Comparison of ENCODE assay signal across 9 mouse cellular contexts in genomic region chr11:33917574-33917973, GRCm38 (mm10). TPM values are rescaled to one million over a fixed set of nuclear protein-coding genes. Genes with fewer than 3 reads are reported as not detected.
DNase-seq lines count a peak whose midpoint lies in the region; ATAC-seq and TF ChIP-seq lines count a peak whose summit lies in the region.
"Had no signal": no experiment of that assay in that cellular context is flagged by ENCODE, and none has a peak within 500 bp of the region (broad histone marks: within the 10 kb centered on the region; RNA-seq: fewer than 3 reads in every experiment).

No protein-coding gene starts in this region.

- WGBS in kidney, adult 2 months, result 22% methylated on average over 6 of the region's 6 CpGs
- 23% methylated on average over 6 of the region's 6 CpGs for WGBS in kidney, embryonic 16.5 days
- WGBS in forebrain, embryonic 16.5 days, result 27% methylated on average over 6 of the region's 6 CpGs
- WGBS in hindbrain, embryonic 15.5 days, result 27% methylated on average over 6 of the region's 6 CpGs
- WGBS in midbrain, embryonic 14.5 days, result 26% methylated on average over 6 of the region's 6 CpGs
- WGBS in spleen, adult 2 months, result 37% methylated on average over 6 of the region's 6 CpGs

- H3K9ac ChIP-seq in kidney, embryonic 16.5 days (replicated peaks; ENCODE audit: low read length), result no peak overlapping the region
- H3K9ac ChIP-seq in forebrain, embryonic 16.5 days (replicated peaks; ENCODE audit: low read depth, low read length), result no peak overlapping the region
- no peak overlapping the region for H3K9ac ChIP-seq in hindbrain, embryonic 15.5 days
- no peak overlapping the region for H3K9ac ChIP-seq in midbrain, embryonic 14.5 days (replicated peaks; ENCODE audit: low read length)
- H3K9ac ChIP-seq: lung, embryonic 15.5 days had no signal

- ATAC-seq in kidney, embryonic 16.5 days (ENCODE audit: low FRiP score, low TSS enrichment), result no peak
- ATAC-seq in forebrain, embryonic 16.5 days, result peak; percentile 85
- peak; percentile 73; the same call in 1 of the 2 replicates for ATAC-seq in hindbrain, embryonic 15.5 days (ENCODE audit: low FRiP score, low read depth)
- peak; percentile 72; the same call in 1 of the 2 replicates for ATAC-seq in midbrain, embryonic 14.5 days (ENCODE audit: low FRiP score, low TSS enrichment)

- H3K27ac ChIP-seq in kidney, adult 2 months (ENCODE audit: insufficient read depth, low read depth, low read length), result no peak overlapping the region
- H3K27ac ChIP-seq in kidney, embryonic 16.5 days (ENCODE audit: low read length), result no peak overlapping the region
- H3K27ac ChIP-seq in forebrain, embryonic 16.5 days (ENCODE audit: low read length), result no peak overlapping the region
- H3K27ac ChIP-seq in hindbrain, embryonic 15.5 days (replicated peaks), result no peak overlapping the region
- H3K27ac ChIP-seq in midbrain, embryonic 14.5 days (replicated peaks; ENCODE audit: low read depth, low read length), result no peak overlapping the region
- H3K27ac ChIP-seq in spleen, adult 2 months (ENCODE audit: insufficient read depth, low read length), result no peak overlapping the region
- H3K27ac ChIP-seq: lung, embryonic 15.5 days had no signal

- H3K36me3 ChIP-seq in kidney, adult 2 months (ENCODE audit: control insufficient read depth, insufficient read depth, low read length), result no peaks in the 10 kb centered on the region
- no peaks in the 10 kb centered on the region for H3K36me3 ChIP-seq in kidney, embryonic 16.5 days (ENCODE audit: insufficient read depth, low read length)
- H3K36me3 ChIP-seq in forebrain, embryonic 16.5 days (ENCODE audit: control insufficient read depth, insufficient read depth), result no peaks in the 10 kb centered on the region
- H3K36me3 ChIP-seq in hindbrain, embryonic 15.5 days, result no peaks in the 10 kb centered on the region
- H3K36me3 ChIP-seq in midbrain, embryonic 14.5 days (ENCODE audit: control insufficient read depth, insufficient read depth, low read length), result no peaks in the 10 kb centered on the region
- H3K36me3 ChIP-seq in spleen, adult 2 months (ENCODE audit: control insufficient read depth, insufficient read depth, low read length), result no peaks in the 10 kb centered on the region
- H3K36me3 ChIP-seq: lung, embryonic 15.5 days had no signal

- intact Hi-C loops in left cerebral cortex, postnatal 36 days (cut with DNase I), result loop anchor here (1.0 to 10.0 kb wide), 4 partner anchors 75 to 743 kb away; no protein-coding TSS in a partner anchor

- no peaks in the 10 kb centered on the region for H3K9me3 ChIP-seq in kidney, embryonic 16.5 days (ENCODE audit: low read length)
- H3K9me3 ChIP-seq in forebrain, embryonic 16.5 days (ENCODE audit: control insufficient read depth, low read length), result no peaks in the 10 kb centered on the region
- no peaks in the 10 kb centered on the region for H3K9me3 ChIP-seq in hindbrain, embryonic 15.5 days
- no peaks in the 10 kb centered on the region for H3K9me3 ChIP-seq in midbrain, embryonic 14.5 days (ENCODE audit: control insufficient read depth, low read length)
- H3K9me3 ChIP-seq: lung, embryonic 15.5 days had no signal

- TF ChIP-seq CTCF in kidney, adult 2 months (conservative IDR thresholded peaks at IDR 0.05; ENCODE audit: insufficient read depth, insufficient read length, low read depth, low read length), result peak; percentile 90
- peak; percentile 90; the same call in 1 of the 2 replicates for TF ChIP-seq CTCF in spleen, adult 2 months (IDR thresholded peaks at IDR 0.05; ENCODE audit: extremely low read depth, insufficient read depth, insufficient read length, insufficient replicate concordance)

- DNase-seq in kidney, adult 2 months, result peak; percentile 55
- DNase-seq in cerebellum, adult 11 months, result peak; percentile 53
- peak; percentile 49 to 63 for DNase-seq in left cerebral cortex, postnatal 36 days (ENCODE audit: low spot score in 2 of 2)
- peak; percentile 90 for DNase-seq in midbrain, embryonic 14.5 days
- DNase-seq in spleen, adult 2 months (ENCODE audit: low read depth in 1 of 2, low spot score in 2 of 2), result peak in 1 of 2 experiments; percentile 24

- H3K4me1 ChIP-seq in kidney, adult 2 months (ENCODE audit: control insufficient read depth, insufficient read depth, low read length), result no peaks in the 10 kb centered on the region
- peaks cover 6% of the 10 kb centered on the region; the same call in 1 of the 2 replicates for H3K4me1 ChIP-seq in kidney, embryonic 16.5 days (ENCODE audit: insufficient read depth, low read length)
- H3K4me1 ChIP-seq in forebrain, embryonic 16.5 days (replicated peaks; ENCODE audit: control insufficient read depth, insufficient read depth, low read length), result peaks cover under 1% of the 10 kb centered on the region; the same call in 1 of the 2 replicates
- peaks cover 10% of the 10 kb centered on the region for H3K4me1 ChIP-seq in hindbrain, embryonic 15.5 days (replicated peaks)
- H3K4me1 ChIP-seq in midbrain, embryonic 14.5 days (ENCODE audit: control insufficient read depth, insufficient read depth, low read length), result no peaks in the 10 kb centered on the region
- no peaks in the 10 kb centered on the region for H3K4me1 ChIP-seq in spleen, adult 2 months (ENCODE audit: control insufficient read depth, insufficient read depth, insufficient read length)
- H3K4me1 ChIP-seq: lung, embryonic 15.5 days had no signal

- H3K4me2 ChIP-seq in kidney, embryonic 16.5 days (replicated peaks; ENCODE audit: low read depth, low read length), result no peak overlapping the region
- H3K4me2 ChIP-seq in forebrain, embryonic 16.5 days (ENCODE audit: low read length), result no peak overlapping the region
- no peak overlapping the region for H3K4me2 ChIP-seq in hindbrain, embryonic 15.5 days
- H3K4me2 ChIP-seq in midbrain, embryonic 14.5 days (ENCODE audit: low read length), result no peak overlapping the region
- H3K4me2 ChIP-seq: lung, embryonic 15.5 days had no signal

- H3K27me3 ChIP-seq in kidney, adult 2 months (replicated peaks; ENCODE audit: control insufficient read depth, insufficient read depth, low read length), result no peaks in the 10 kb centered on the region
- no peaks in the 10 kb centered on the region for H3K27me3 ChIP-seq in kidney, embryonic 16.5 days (ENCODE audit: insufficient read depth, low read length)
- H3K27me3 ChIP-seq in forebrain, embryonic 16.5 days (replicated peaks; ENCODE audit: control insufficient read depth, insufficient read depth, low read length), result no peaks in the 10 kb centered on the region
- peaks cover 3% of the 10 kb centered on the region; the same call in 1 of the 2 replicates for H3K27me3 ChIP-seq in hindbrain, embryonic 15.5 days
- H3K27me3 ChIP-seq in midbrain, embryonic 14.5 days (ENCODE audit: control insufficient read depth, insufficient read depth, low read length), result no peaks in the 10 kb centered on the region
- H3K27me3 ChIP-seq in spleen, adult 2 months (ENCODE audit: control insufficient read depth, insufficient read depth, low read length), result no peaks in the 10 kb centered on the region

- H3K4me3 ChIP-seq in kidney, adult 2 months (ENCODE audit: insufficient read depth, low read depth, low read length), result no peak overlapping the region
- H3K4me3 ChIP-seq in kidney, embryonic 16.5 days (ENCODE audit: low read length), result no peak overlapping the region
- no peak overlapping the region for H3K4me3 ChIP-seq in forebrain, embryonic 16.5 days (replicated peaks; ENCODE audit: low read length)
- H3K4me3 ChIP-seq in hindbrain, embryonic 15.5 days, result no peak overlapping the region
- H3K4me3 ChIP-seq in midbrain, embryonic 14.5 days (replicated peaks; ENCODE audit: low read depth, low read length), result no peak overlapping the region
- H3K4me3 ChIP-seq in spleen, adult 2 months (ENCODE audit: extremely low read depth, insufficient read depth, insufficient read length), result no peak overlapping the region
- H3K4me3 ChIP-seq: lung, embryonic 15.5 days had no signal

- no peak for TF ChIP-seq POLR2A in kidney, adult 2 months (IDR thresholded peaks at IDR 0.05; ENCODE audit: low read depth, low read length)
- TF ChIP-seq POLR2A in spleen, adult 2 months (IDR thresholded peaks at IDR 0.05; ENCODE audit: low read depth, low read length), result no peak

RNA-seq across cellular contexts. Expression of gene Kcnmb1, which starts 45.2 kb away (rescaled TPM):
- polyA plus RNA-seq in kidney, adult 2 months (2012; rRNA removed), result 0.96 and 0.97 TPM in 2 replicates
- polyA plus RNA-seq in kidney, embryonic 16.5 days (2015; fragmentation: Nextera tagmentation; extraction: Ambion mirVana), result 0.72 and 0.76 TPM in 2 replicates
- 0.18 and 0.20 TPM in 2 replicates for polyA plus RNA-seq in forebrain, embryonic 16.5 days (2015; fragmentation: Nextera tagmentation; extraction: Ambion mirVana)
- 0.25 and 0.28 TPM in 2 replicates for polyA plus RNA-seq in hindbrain, embryonic 15.5 days (2015; fragmentation: Nextera tagmentation; extraction: Ambion mirVana)
- under 1 TPM; 0.32 to 0.43 TPM for total RNA-seq in left cerebral cortex, postnatal 36 days (2021)
- 0.18 and 0.39 TPM in 2 replicates for polyA plus RNA-seq in midbrain, embryonic 14.5 days (2014; fragmentation: Nextera tagmentation; extraction: Ambion mirVana)
- 0.27 and 0.48 TPM in 2 replicates for polyA plus RNA-seq in spleen, adult 2 months (2012; rRNA removed)
